ENCODE assay signal across 2 mouse cellular contexts in genomic region chr11:67771691-67772090, GRCm38 (mm10).
TF ChIP-seq lines count a peak whose summit lies in the region.

No protein-coding gene starts in this region.

TF ChIP-seq in C2C12, 6 proteins besides CTCF, POLR2A, EP300 and RAD21:
- TF ChIP-seq MAX (IDR thresholded peaks at IDR 0.05) (no peak), MYOG (IDR thresholded peaks at IDR 0.05; ENCODE audit: control insufficient read depth, extremely low read depth, insufficient read length) (no peak), FOSL1 (IDR thresholded peaks at IDR 0.05; ENCODE audit: insufficient read depth, low read length, poor library complexity, severe bottlenecking) (no peak), MYOD1 (IDR thresholded peaks at IDR 0.05; ENCODE audit: control insufficient read depth, insufficient read length, low read depth) (no peak), USF1 (IDR thresholded peaks at IDR 0.05; ENCODE audit: low read depth) (peak; percentile 30), CEBPB (IDR thresholded peaks at IDR 0.05; ENCODE audit: low read depth) (no peak)

TF ChIP-seq in MEL, 35 proteins besides CTCF, POLR2A, EP300 and RAD21:
- TF ChIP-seq USF1 (IDR thresholded peaks at IDR 0.05; ENCODE audit: low read depth, low read length) (0 out of 2 replicates have a peak, but pooled peaks have one; percentile 31), MAFK (IDR thresholded peaks at IDR 0.05; ENCODE audit: borderline replicate concordance, low read depth, low read length) (no peak), MXI1 (IDR thresholded peaks at IDR 0.05; ENCODE audit: low read depth, low read length) (no peak), NRF1 (IDR thresholded peaks at IDR 0.05; ENCODE audit: insufficient read depth, low read depth, low read length, poor library complexity, severe bottlenecking) (no peak)
